Mouse (Mus musculus): Measurements from ENCODE around the gene Stab1. TPM values are rescaled to one million over a fixed set of nuclear protein-coding genes. Genes with fewer than 3 reads are reported as not detected.

Gene Stab1
- polyA plus RNA-seq, 1 experiment = 90.2 TPM

- no peak for DNase-seq (ENCODE audit: low spot score)
Measured at GRCm38 (mm10) chr14:31165458-31165857, 3.0 kb downstream of the Stab1 start.

GRCm38 (mm10) chr14:31165010-31165409 is 3.4 kb downstream of the Stab1 start:
- no peak for DNase-seq (ENCODE audit: low spot score)

- DNase-seq (ENCODE audit: low spot score) = no peak
Measured at GRCm38 (mm10) chr14:31164067-31164466, 4.4 kb downstream of the Stab1 start.

- DNase-seq (ENCODE audit: low spot score) = no peak
Measured at GRCm38 (mm10) chr14:31161638-31162037, 6.8 kb downstream of the Stab1 start.

- no peak for DNase-seq (ENCODE audit: low spot score)
Measured at GRCm38 (mm10) chr14:31161191-31161590, 7.2 kb downstream of the Stab1 start.

GRCm38 (mm10) chr14:31160196-31161150 is 8.0 kb downstream of the Stab1 start:
- DNase-seq (ENCODE audit: low spot score) = no peak

- DNase-seq (ENCODE audit: low spot score) = no peak
Measured at GRCm38 (mm10) chr14:31145694-31146093, 22.7 kb downstream of the Stab1 start.

- no peak for DNase-seq (ENCODE audit: low spot score)
Measured at GRCm38 (mm10) chr14:31141011-31141410, 27.4 kb downstream of the Stab1 start.

GRCm38 (mm10) chr14:31140141-31140540 is 28.3 kb downstream of the Stab1 start:
- no peak for DNase-seq (ENCODE audit: low spot score)

- no peak for DNase-seq (ENCODE audit: low spot score)
Measured at GRCm38 (mm10) chr14:31139666-31140065, 28.8 kb downstream of the Stab1 start.

GRCm38 (mm10) chr14:31138897-31139429 is 29.5 kb downstream of the Stab1 start:
- DNase-seq (ENCODE audit: low spot score) = peak; percentile 13

- DNase-seq (ENCODE audit: low spot score) = peak; percentile 13
Measured at GRCm38 (mm10) chr14:31138219-31138896, 30.1 kb downstream of the Stab1 start.

- DNase-seq (ENCODE audit: low spot score) = no peak
Measured at GRCm38 (mm10) chr14:31137791-31138190, 30.6 kb downstream of the Stab1 start.

GRCm38 (mm10) chr14:31137281-31137595 is 31.2 kb downstream of the Stab1 start:
- DNase-seq (ENCODE audit: low spot score) = no peak

- no peak for DNase-seq (ENCODE audit: low spot score)
Measured at GRCm38 (mm10) chr14:31136411-31137280, 31.8 kb downstream of the Stab1 start.

GRCm38 (mm10) chr14:31135495-31136410 is 32.7 kb downstream of the Stab1 start:
- no peak for DNase-seq (ENCODE audit: low spot score)

- DNase-seq (ENCODE audit: low spot score) = no peak
Measured at GRCm38 (mm10) chr14:31134015-31135000, 34.1 kb downstream of the Stab1 start.

GRCm38 (mm10) chr14:31133023-31133665 is 35.3 kb downstream of the Stab1 start:
- DNase-seq (ENCODE audit: low spot score) = no peak

GRCm38 (mm10) chr14:31132491-31132975 is 35.9 kb downstream of the Stab1 start:
- no peak for DNase-seq (ENCODE audit: low spot score)
